Mouse (Mus musculus): ENCODE measurements at regions not wholly inside any gene's neighbourhood (a gene's known extent, or its start where the extent isn't known, plus 50 kb on each side); places are given as distances from the start of the nearest gene placed in this dataset.

- TF ChIP-seq POLR2A (IDR thresholded peaks at IDR 0.05; ENCODE audit: borderline replicate concordance, insufficient read depth, low read length) (no peak), CTCF (IDR thresholded peaks at IDR 0.05; ENCODE audit: borderline replicate concordance, insufficient read depth, low read depth, low read length) (no peak)
- peaks cover 4% of the 10 kb centered on the region for H3K4me1 ChIP-seq (ENCODE audit: control insufficient read depth, insufficient read depth, low read length)
- no peaks in the 10 kb centered on the region for H3K27me3 ChIP-seq (ENCODE audit: control insufficient read depth, insufficient read depth, low read length)
- H3K4me3 ChIP-seq (replicated peaks; ENCODE audit: insufficient read depth, low read depth, low read length): no peak overlapping the region
- no peak for DNase-seq
- H3K27ac ChIP-seq (ENCODE audit: insufficient read depth, low read length): no peak overlapping the region
- WGBS: 47% methylated on average over 29 of the region's 29 CpGs
Measured at GRCm38 (mm10) chr14:59075845-59076745, 66.6 kb downstream of the 1700129C05Rik start.

GRCm38 (mm10) chr14:59072323-59073039 lies 70.2 kb downstream of the 1700129C05Rik start:
- no peak overlapping the region for H3K27ac ChIP-seq (ENCODE audit: insufficient read depth, low read length)
- TF ChIP-seq CTCF (IDR thresholded peaks at IDR 0.05; ENCODE audit: borderline replicate concordance, insufficient read depth, low read depth, low read length): no peak
- TF ChIP-seq POLR2A (IDR thresholded peaks at IDR 0.05; ENCODE audit: borderline replicate concordance, insufficient read depth, low read length): no peak

GRCm38 (mm10) chr14:59070056-59070455 lies 72.6 kb downstream of the 1700129C05Rik start:
- TF ChIP-seq CTCF (IDR thresholded peaks at IDR 0.05; ENCODE audit: borderline replicate concordance, insufficient read depth, low read depth, low read length) (no peak), POLR2A (IDR thresholded peaks at IDR 0.05; ENCODE audit: borderline replicate concordance, insufficient read depth, low read length) (no peak)
- no peak overlapping the region for H3K27ac ChIP-seq (ENCODE audit: insufficient read depth, low read length)
- WGBS: 49% methylated on average over 2 of the region's 2 CpGs
- DNase-seq: no peak
- no peak overlapping the region for H3K4me3 ChIP-seq (replicated peaks; ENCODE audit: insufficient read depth, low read depth, low read length)
- no peaks in the 10 kb centered on the region; the same call in 1 of the 2 replicates for H3K4me1 ChIP-seq (ENCODE audit: control insufficient read depth, insufficient read depth, low read length)
- H3K27me3 ChIP-seq (ENCODE audit: control insufficient read depth, insufficient read depth, low read length): no peaks in the 10 kb centered on the region

More at GRCm38 (mm10) chr14:59072323-59073039, 70.2 kb downstream of the 1700129C05Rik start:
- H3K4me1 ChIP-seq (ENCODE audit: control insufficient read depth, insufficient read depth, low read length): peaks cover 4% of the 10 kb centered on the region
- H3K27me3 ChIP-seq (ENCODE audit: control insufficient read depth, insufficient read depth, low read length): no peaks in the 10 kb centered on the region
- DNase-seq: no peak
- 85% methylated on average over 7 of the region's 7 CpGs for WGBS
- no peak overlapping the region for H3K4me3 ChIP-seq (replicated peaks; ENCODE audit: insufficient read depth, low read depth, low read length)

GRCm38 (mm10) chr14:59066456-59067220 lies 76.1 kb downstream of the 1700129C05Rik start:
- Histone ChIP-seq H3K4me3 (replicated peaks; ENCODE audit: insufficient read depth, low read depth, low read length) (no peak overlapping the region), H3K4me1 (ENCODE audit: control insufficient read depth, insufficient read depth, low read length) (no peaks in the 10 kb centered on the region; the same call in 1 of the 2 replicates), H3K27ac (ENCODE audit: insufficient read depth, low read length) (no peak overlapping the region), H3K27me3 (ENCODE audit: control insufficient read depth, insufficient read depth, low read length) (no peaks in the 10 kb centered on the region)
- DNase-seq: peak in 1 of 2 experiments; percentile 9
- TF ChIP-seq POLR2A (IDR thresholded peaks at IDR 0.05; ENCODE audit: borderline replicate concordance, insufficient read depth, low read length): no peak
- no peak for TF ChIP-seq CTCF (IDR thresholded peaks at IDR 0.05; ENCODE audit: borderline replicate concordance, insufficient read depth, low read depth, low read length)
- WGBS: 48% methylated on average over 8 of the region's 8 CpGs

GRCm38 (mm10) chr14:59063221-59063620 lies 79.5 kb downstream of the 1700129C05Rik start:
- H3K4me1 ChIP-seq (ENCODE audit: control insufficient read depth, insufficient read depth, low read length): no peaks in the 10 kb centered on the region; the same call in 1 of the 2 replicates
- H3K4me3 ChIP-seq (replicated peaks; ENCODE audit: insufficient read depth, low read depth, low read length): no peak overlapping the region
- TF ChIP-seq POLR2A (IDR thresholded peaks at IDR 0.05; ENCODE audit: borderline replicate concordance, insufficient read depth, low read length): no peak
- TF ChIP-seq CTCF (IDR thresholded peaks at IDR 0.05; ENCODE audit: borderline replicate concordance, insufficient read depth, low read depth, low read length): no peak
- H3K27me3 ChIP-seq (ENCODE audit: control insufficient read depth, insufficient read depth, low read length): no peaks in the 10 kb centered on the region
- 41% methylated on average over 3 of the region's 3 CpGs for WGBS
- no peak for DNase-seq
- no peak overlapping the region for H3K27ac ChIP-seq (ENCODE audit: insufficient read depth, low read length)

- Histone ChIP-seq H3K4me3 (replicated peaks; ENCODE audit: insufficient read depth, low read depth, low read length) (no peak overlapping the region), H3K27me3 (ENCODE audit: control insufficient read depth, insufficient read depth, low read length) (no peaks in the 10 kb centered on the region), H3K27ac (ENCODE audit: insufficient read depth, low read length) (no peak overlapping the region), H3K4me1 (ENCODE audit: control insufficient read depth, insufficient read depth, low read length) (no peaks in the 10 kb centered on the region)
- no peak for TF ChIP-seq POLR2A (IDR thresholded peaks at IDR 0.05; ENCODE audit: borderline replicate concordance, insufficient read depth, low read length)
- TF ChIP-seq CTCF (IDR thresholded peaks at IDR 0.05; ENCODE audit: borderline replicate concordance, insufficient read depth, low read depth, low read length): no peak
- WGBS: 96% methylated on average over 3 of the region's 3 CpGs
- DNase-seq: no peak
Measured at GRCm38 (mm10) chr14:59056832-59057231, 85.9 kb downstream of the 1700129C05Rik start.

- 31% methylated on average over 3 of the region's 3 CpGs for WGBS
- Histone ChIP-seq H3K27me3 (ENCODE audit: control insufficient read depth, insufficient read depth, low read length) (no peaks in the 10 kb centered on the region), H3K27ac (ENCODE audit: insufficient read depth, low read length) (no peak overlapping the region), H3K4me1 (ENCODE audit: control insufficient read depth, insufficient read depth, low read length) (no peaks in the 10 kb centered on the region), H3K4me3 (replicated peaks; ENCODE audit: insufficient read depth, low read depth, low read length) (no peak overlapping the region)
- DNase-seq: no peak
- no peak for TF ChIP-seq CTCF (IDR thresholded peaks at IDR 0.05; ENCODE audit: borderline replicate concordance, insufficient read depth, low read depth, low read length)
- TF ChIP-seq POLR2A (IDR thresholded peaks at IDR 0.05; ENCODE audit: borderline replicate concordance, insufficient read depth, low read length): no peak
Measured at GRCm38 (mm10) chr14:59055283-59055682, 87.4 kb downstream of the 1700129C05Rik start.
